Mouse (Mus musculus) liver, adult 2 months (tissue): Measurements from ENCODE around the gene Srp9.

Experiments
- CTCF ChIP-seq: fragments of 200-500 bp; IDR thresholded peaks from 2 replicates; pipeline ENCODE4 v1.5.1; 2011; ENCODE audit warnings: low read depth, low read length, control low read depth
- POLR2A ChIP-seq: fragments of 200-500 bp; IDR thresholded peaks from 2 replicates; pipeline ENCODE4 v1.6.1; 2011; ENCODE audit warnings: low read length, control low read depth; ENCODE audit not compliant: insufficient read depth; ENCODE audit errors: extremely low read depth

GRCm38 (mm10) chr1:182094473-182095136 is 29.9 kb upstream of the Srp9 start:
- no peak for TF ChIP-seq POLR2A
- no peak for TF ChIP-seq CTCF
